Mouse (Mus musculus): ENCODE measurements around the gene Il17ra.

GRCm38 (mm10) chr6:120493374-120494181 is 30.5 kb downstream of the Il17ra start, which contains the start of gene Tmem121b:
- TF ChIP-seq CTCF (IDR thresholded peaks at IDR 0.05; ENCODE audit: low read depth) (no peak), EP300 (IDR thresholded peaks at IDR 0.05; ENCODE audit: low read depth) (no peak)
